Mouse (Mus musculus): ENCODE results near the gene Irf2.

GRCm38 (mm10) chr8:46740513-46741280 lies 1.2 kb downstream of the Irf2 start:
- TF ChIP-seq CTCF (IDR thresholded peaks at IDR 0.05; ENCODE audit: low read depth), result no peak
- TF ChIP-seq EP300 (IDR thresholded peaks at IDR 0.05; ENCODE audit: low read depth), result no peak

All from liver, postnatal 0 days (tissue).